Mouse (Mus musculus) splenic B cell, adult 2 months (primary cell): ENCODE data around the gene Xlr4a.
A peak's percentile ranks its signal among the peaks of the same experiment; 100 is the strongest.
"Not testable (repeated sequence)": the region's sequence is repeated elsewhere in the genome, so short reads cannot be mapped to it uniquely, and the experiment has no call there.

ENCODE experiments used
- DNase-seq: peaks from one replicate; pipeline ENCODE4 v3.0.0-alpha.2; 2011; ENCODE audit warnings: low read depth, low spot score
- H3K27me3 ChIP-seq: 2 replicates; pipeline ENCODE4 v1.6.1; 2012; ENCODE audit warnings: mild to moderate bottlenecking, low read length, moderate library complexity, mixed read lengths; ENCODE audit not compliant: control insufficient read depth, poor library complexity, insufficient read depth, severe bottlenecking
- H3K36me3 ChIP-seq: 2 replicates; pipeline ENCODE4 v1.6.1; 2012; ENCODE audit warnings: mild to moderate bottlenecking, low read length, moderate library complexity, mixed read lengths; ENCODE audit not compliant: control insufficient read depth, poor library complexity, insufficient read depth, severe bottlenecking

The Xlr4a gene

GRCm38 (mm10) chrX:73082267-73083055 is at the start of gene Xlr4a:
TSS of gene Xlr4a (minus strand) at chrX:73082478.
- peak; percentile 4 for DNase-seq
- H3K27me3 ChIP-seq, H3K36me3 ChIP-seq: not testable (repeated sequence)

GRCm38 (mm10) chrX:73122859-73123829 is 40.9 kb upstream of the Xlr4a start:
- H3K36me3 ChIP-seq, DNase-seq: not testable (repeated sequence)

GRCm38 (mm10) chrX:73116747-73117146 is 34.5 kb upstream of the Xlr4a start, which contains the start of gene Gm14685:
TSS of gene Gm14685 (plus strand) at chrX:73117047.
- not testable (repeated sequence) for H3K27me3 ChIP-seq, H3K36me3 ChIP-seq, DNase-seq

More at GRCm38 (mm10) chrX:73122859-73123829, 40.9 kb upstream of the Xlr4a start:
- H3K27me3 ChIP-seq: not testable (repeated sequence)

GRCm38 (mm10) chrX:73096941-73097508 is 14.7 kb upstream of the Xlr4a start, which contains the start of gene Xlr3a:
TSS of gene Xlr3a (minus strand) at chrX:73097095.
- peak; percentile 0 for DNase-seq
- not testable (repeated sequence) for H3K36me3 ChIP-seq, H3K27me3 ChIP-seq

GRCm38 (mm10) chrX:73066765-73067312 is 15.4 kb downstream of the Xlr4a start:
- H3K36me3 ChIP-seq, H3K27me3 ChIP-seq, DNase-seq: not testable (repeated sequence)

- no peak for DNase-seq
- Histone ChIP-seq H3K36me3 (no peaks in the 10 kb centered on the region), H3K27me3 (no peaks in the 10 kb centered on the region)
Observed at GRCm38 (mm10) chrX:73064415-73064793, 17.9 kb downstream of the Xlr4a start, which contains the start of gene Pnma3. TSS of gene Pnma3 (plus strand) at chrX:73064787.

GRCm38 (mm10) chrX:73063512-73064414 is 18.5 kb downstream of the Xlr4a start:
- Histone ChIP-seq H3K36me3 (no peaks in the 10 kb centered on the region), H3K27me3 (no peaks in the 10 kb centered on the region)
- no peak for DNase-seq

- DNase-seq: no peak
- Histone ChIP-seq H3K27me3 (no peaks in the 10 kb centered on the region), H3K36me3 (no peaks in the 10 kb centered on the region)
Observed at GRCm38 (mm10) chrX:73062323-73062722, 20.0 kb downstream of the Xlr4a start.

- no peak for DNase-seq
- no peaks in the 10 kb centered on the region for H3K36me3 ChIP-seq
- H3K27me3 ChIP-seq: no peaks in the 10 kb centered on the region
Observed at GRCm38 (mm10) chrX:73061528-73061927, 20.8 kb downstream of the Xlr4a start.

- Histone ChIP-seq H3K36me3 (no peaks in the 10 kb centered on the region), H3K27me3 (no peaks in the 10 kb centered on the region)
- DNase-seq: peak; percentile 92
Observed at GRCm38 (mm10) chrX:73053860-73054563, 28.3 kb downstream of the Xlr4a start.

GRCm38 (mm10) chrX:73039666-73040065 is 42.6 kb downstream of the Xlr4a start:
- no peaks in the 10 kb centered on the region for H3K36me3 ChIP-seq
- no peaks in the 10 kb centered on the region for H3K27me3 ChIP-seq
- no peak for DNase-seq

GRCm38 (mm10) chrX:73038831-73039230 is 43.4 kb downstream of the Xlr4a start:
- no peaks in the 10 kb centered on the region for H3K27me3 ChIP-seq
- DNase-seq: no peak
- no peaks in the 10 kb centered on the region for H3K36me3 ChIP-seq

GRCm38 (mm10) chrX:73037003-73037402 is 45.3 kb downstream of the Xlr4a start, which contains the start of gene Pnma5:
TSS of gene Pnma5 (minus strand) at chrX:73037103.
- no peak for DNase-seq
- Histone ChIP-seq H3K27me3 (no peaks in the 10 kb centered on the region), H3K36me3 (no peaks in the 10 kb centered on the region)
